Mouse (Mus musculus) forebrain, embryonic 16.5 days (tissue): ENCODE data around the gene Dnajc22. TPM values are rescaled to one million over a fixed set of nuclear protein-coding genes. Genes with fewer than 3 reads are reported as not detected.
A peak's percentile ranks its signal among the peaks of the same experiment; 100 is the strongest.

Experiments
- ATAC-seq: fragments of 200-750 bp; cut with Nextera tagmentation; 2 replicates; pipeline ENCODE4 v1.8.0; 2017; ENCODE audit warnings: mild to moderate bottlenecking, moderate library complexity
- H3K27ac ChIP-seq: fragments of 300-500 bp; sonication (generic); 2 replicates; pipeline ENCODE4 v1.5.1; 2014; ENCODE audit warnings: low read length, control low read depth
- H3K27me3 ChIP-seq: fragments of 300-500 bp; sonication (generic); replicated peaks from 2 replicates; pipeline ENCODE4 v1.6.1; 2014; ENCODE audit warnings: low read length; ENCODE audit not compliant: control insufficient read depth, insufficient read depth
- H3K36me3 ChIP-seq: fragments of 300-500 bp; sonication (generic); 2 replicates; pipeline ENCODE4 v1.6.1; 2014; ENCODE audit not compliant: control insufficient read depth, insufficient read depth
- H3K4me1 ChIP-seq: fragments of 300-500 bp; sonication (generic); replicated peaks from 2 replicates; pipeline ENCODE4 v1.6.1; 2014; ENCODE audit warnings: low read length; ENCODE audit not compliant: control insufficient read depth, insufficient read depth
- H3K4me2 ChIP-seq: fragments of 300-500 bp; sonication (generic); 2 replicates; pipeline ENCODE4 v1.6.1; 2014; ENCODE audit warnings: mild to moderate bottlenecking, low read length, control low read depth
- H3K4me3 ChIP-seq: fragments of 300-500 bp; sonication (generic); replicated peaks from 2 replicates; pipeline ENCODE4 v1.5.1; 2014; ENCODE audit warnings: mild to moderate bottlenecking, low read length, control low read depth
- H3K9ac ChIP-seq: fragments of 300-500 bp; sonication (generic); replicated peaks from 2 replicates; pipeline ENCODE4 v1.6.1; 2014; ENCODE audit warnings: low read depth, low read length, control low read depth
- H3K9me3 ChIP-seq: fragments of 300-500 bp; sonication (generic); 2 replicates; pipeline ENCODE4 v1.6.1; 2016; ENCODE audit warnings: low read length; ENCODE audit not compliant: control insufficient read depth
- WGBS: fragments of 180-500 bp; shearing (Covaris S2); extraction: QIAGEN DNeasy Blood & Tissue Kit; methylation state at CpG from one replicate; pipeline ENCODE4 v1.1.7; 2014; 5-methylcytosine and 5-hydroxymethylcytosine counted together
- polyA plus RNA-seq: library from polyadenylated mRNA; unstranded; fragments of >200 nt; fragmentation: Nextera tagmentation; extraction: Ambion mirVana; gene quantifications from 2 replicates; pipeline ENCODE4 v1.2.1, GENCODE M21; 2015

The Dnajc22 gene
- polyA plus RNA-seq, 1 experiment from 2014 or later: 0.27 TPM

GRCm38 (mm10) chr15:99095356-99095755 is 2.4 kb downstream of the Dnajc22 start:
- no peaks in the 10 kb centered on the region for H3K36me3 ChIP-seq
- peaks cover 49% of the 10 kb centered on the region for H3K4me1 ChIP-seq
- no peak overlapping the region for H3K4me2 ChIP-seq
- no peak for ATAC-seq
- no peaks in the 10 kb centered on the region for H3K9me3 ChIP-seq
- H3K27ac ChIP-seq: no peak overlapping the region
- H3K9ac ChIP-seq: no peak overlapping the region
- no peak overlapping the region for H3K4me3 ChIP-seq
- 21% methylated on average over 6 of the region's 6 CpGs for WGBS
- H3K27me3 ChIP-seq: peaks cover 23% of the 10 kb centered on the region

GRCm38 (mm10) chr15:99096061-99096793 is 3.3 kb downstream of the Dnajc22 start:
- Histone ChIP-seq H3K4me3 (peak overlapping the region; percentile 34), H3K27me3 (peaks cover 23% of the 10 kb centered on the region), H3K9me3 (no peaks in the 10 kb centered on the region), H3K9ac (peak overlapping the region; percentile 14; the same call in 1 of the 2 replicates), H3K36me3 (no peaks in the 10 kb centered on the region), H3K4me2 (peak overlapping the region; percentile 56), H3K27ac (no peak overlapping the region), H3K4me1 (peaks cover 49% of the 10 kb centered on the region)
- ATAC-seq: no peak
- 8% methylated on average over 24 of the region's 24 CpGs for WGBS

DNA sequence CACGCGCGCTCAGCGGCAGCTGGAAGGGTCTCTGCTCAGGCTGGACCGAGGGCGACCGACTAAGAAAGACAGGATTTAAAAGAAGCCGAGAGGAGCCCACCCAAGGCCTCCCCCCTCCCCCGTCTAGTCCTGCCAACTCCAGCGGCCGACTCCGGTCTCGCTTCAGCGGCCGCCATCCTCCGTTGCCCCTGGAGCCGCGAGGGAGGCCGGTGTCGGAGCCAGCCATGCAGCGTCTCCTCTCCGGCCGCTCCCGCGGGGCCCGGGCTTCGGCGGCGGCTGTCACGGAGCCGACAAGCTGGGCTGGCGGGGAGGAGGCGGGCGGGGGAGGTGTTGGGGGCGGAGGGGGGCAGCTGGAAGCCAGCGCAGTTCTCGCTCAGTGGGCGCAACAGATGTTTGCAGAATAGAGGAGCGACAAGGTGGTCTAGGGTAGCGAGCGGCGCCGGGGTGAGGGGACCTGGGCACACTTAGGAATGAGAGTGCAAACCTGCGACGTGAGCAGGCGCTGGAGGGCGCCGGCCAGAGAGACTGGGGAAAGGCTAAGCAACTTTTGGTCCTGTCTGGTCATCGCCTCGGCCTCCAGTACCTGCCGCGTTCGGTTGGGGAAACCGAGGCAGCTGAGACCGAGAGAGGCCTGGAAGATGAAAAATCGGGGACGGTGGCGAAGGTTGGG is 4.0 kb downstream of the Dnajc22 start:
- Histone ChIP-seq H3K36me3 (no peaks in the 10 kb centered on the region), H3K4me1 (peaks cover 49% of the 10 kb centered on the region), H3K27ac (no peak overlapping the region), H3K4me3 (peak overlapping the region; percentile 34), H3K9me3 (no peaks in the 10 kb centered on the region), H3K27me3 (peaks cover 23% of the 10 kb centered on the region), H3K4me2 (peak overlapping the region; percentile 56), H3K9ac (peak overlapping the region; percentile 14; the same call in 1 of the 2 replicates)
- WGBS: under 1% methylated on average over 49 of the region's 58 CpGs
- no peak for ATAC-seq

GRCm38 (mm10) chr15:99097840-99098492 is 5.0 kb downstream of the Dnajc22 start:
- Histone ChIP-seq H3K4me1 (peaks cover 49% of the 10 kb centered on the region), H3K36me3 (no peaks in the 10 kb centered on the region), H3K9me3 (no peaks in the 10 kb centered on the region), H3K9ac (peak overlapping the region; percentile 7; the same call in 1 of the 2 replicates), H3K27ac (no peak overlapping the region), H3K4me3 (peak overlapping the region; percentile 34), H3K4me2 (peak overlapping the region; percentile 56), H3K27me3 (peaks cover 23% of the 10 kb centered on the region)
- ATAC-seq: peak; percentile 38; the same call in 1 of the 2 replicates
- under 1% methylated on average over 39 of the region's 39 CpGs for WGBS

DNA sequence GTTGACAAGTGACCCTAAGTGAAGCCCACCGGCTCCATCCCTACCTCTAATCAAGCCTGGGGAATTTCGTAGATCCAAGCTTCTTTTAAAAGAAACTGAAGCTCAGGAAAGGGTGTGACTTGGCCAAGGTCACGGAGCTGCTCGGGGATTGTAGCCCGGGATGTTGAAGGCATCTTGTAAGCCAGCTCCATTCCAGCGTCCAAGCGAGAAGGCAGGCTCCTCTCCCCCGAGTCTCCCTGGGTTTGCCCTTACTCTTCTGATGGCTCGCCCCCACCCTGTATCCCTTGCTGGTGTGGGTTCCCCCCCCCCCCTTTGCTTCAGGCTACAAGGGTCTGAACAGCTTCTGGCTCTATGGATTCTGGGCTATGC is 5.5 kb downstream of the Dnajc22 start:
- Histone ChIP-seq H3K9ac (no peak overlapping the region), H3K4me1 (peaks cover 44% of the 10 kb centered on the region), H3K36me3 (no peaks in the 10 kb centered on the region), H3K9me3 (no peaks in the 10 kb centered on the region), H3K27me3 (peaks cover 23% of the 10 kb centered on the region), H3K27ac (no peak overlapping the region), H3K4me3 (peak overlapping the region; percentile 34), H3K4me2 (peak overlapping the region; percentile 56)
- ATAC-seq: no peak
- WGBS: under 1% methylated on average over 9 of the region's 9 CpGs

DNA sequence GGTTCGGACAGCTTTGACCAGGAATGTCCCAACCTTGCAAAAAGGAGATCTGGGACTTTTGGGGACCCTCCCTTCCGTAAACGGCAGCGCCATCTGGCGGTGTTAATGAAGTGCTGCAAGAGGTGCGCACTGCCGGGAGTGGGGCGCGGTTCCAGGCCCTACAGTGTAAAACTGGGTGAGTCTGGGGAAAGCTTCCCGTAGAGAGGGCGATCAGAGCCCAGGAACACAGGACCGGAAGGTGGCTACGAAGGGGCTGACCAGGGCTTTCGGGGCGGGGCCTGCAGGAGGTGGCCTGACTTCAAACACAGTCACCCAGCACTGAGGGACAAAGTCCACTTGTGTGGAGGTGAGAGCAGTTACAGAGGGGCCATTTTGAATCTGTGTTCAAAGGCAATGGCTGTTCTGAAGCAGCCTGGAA is 6.2 kb downstream of the Dnajc22 start:
- H3K27me3 ChIP-seq: peaks cover 23% of the 10 kb centered on the region
- peaks cover 38% of the 10 kb centered on the region for H3K4me1 ChIP-seq
- 0 out of 2 replicates have a peak overlapping the region, but pooled peaks have one; percentile 10 for H3K9ac ChIP-seq
- WGBS: under 1% methylated on average over 15 of the region's 15 CpGs
- H3K4me3 ChIP-seq: no peak overlapping the region
- ATAC-seq: 0 out of 2 replicates have a peak, but pooled peaks have one; percentile 15
- H3K4me2 ChIP-seq: peak overlapping the region; percentile 4; the same call in 1 of the 2 replicates
- no peaks in the 10 kb centered on the region for H3K9me3 ChIP-seq
- no peak overlapping the region for H3K27ac ChIP-seq
- no peaks in the 10 kb centered on the region for H3K36me3 ChIP-seq

- H3K4me1 ChIP-seq: peaks cover 34% of the 10 kb centered on the region
- H3K4me3 ChIP-seq: no peak overlapping the region
- 46% methylated on average over 3 of the region's 3 CpGs for WGBS
- no peak overlapping the region for H3K9ac ChIP-seq
- no peak overlapping the region for H3K4me2 ChIP-seq
- no peaks in the 10 kb centered on the region for H3K9me3 ChIP-seq
- no peak overlapping the region for H3K27ac ChIP-seq
- H3K36me3 ChIP-seq: no peaks in the 10 kb centered on the region
- peaks cover 23% of the 10 kb centered on the region for H3K27me3 ChIP-seq
- no peak for ATAC-seq
Observed at GRCm38 (mm10) chr15:99099984-99100383, 7.0 kb downstream of the Dnajc22 start.

DNA sequence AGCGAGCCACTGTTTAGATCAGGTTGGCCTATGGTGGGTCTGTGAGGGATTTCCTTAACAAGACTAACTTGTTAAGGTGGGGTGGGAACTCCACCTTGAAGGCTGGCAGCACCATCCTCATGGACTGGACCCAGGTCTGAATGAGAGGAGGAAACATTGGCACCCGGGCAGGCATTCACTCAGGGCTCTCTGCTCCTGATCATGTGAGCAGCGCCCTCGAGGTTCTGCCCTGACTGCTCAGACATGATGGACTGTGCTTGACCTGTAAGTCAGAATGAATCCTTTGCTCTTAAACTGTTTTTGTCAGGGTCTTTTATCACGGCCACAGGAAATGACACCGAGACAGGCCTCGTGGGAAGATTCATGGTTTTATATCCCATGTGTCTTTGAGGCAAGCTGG is 12.3 kb downstream of the Dnajc22 start:
- H3K4me3 ChIP-seq: no peak overlapping the region
- H3K4me1 ChIP-seq: no peaks in the 10 kb centered on the region
- H3K36me3 ChIP-seq: no peaks in the 10 kb centered on the region
- ATAC-seq: no peak
- H3K9me3 ChIP-seq: no peaks in the 10 kb centered on the region
- no peak overlapping the region for H3K27ac ChIP-seq
- 92% methylated on average over 7 of the region's 7 CpGs for WGBS
- H3K27me3 ChIP-seq: no peaks in the 10 kb centered on the region
- H3K9ac ChIP-seq: no peak overlapping the region
- no peak overlapping the region for H3K4me2 ChIP-seq

DNA sequence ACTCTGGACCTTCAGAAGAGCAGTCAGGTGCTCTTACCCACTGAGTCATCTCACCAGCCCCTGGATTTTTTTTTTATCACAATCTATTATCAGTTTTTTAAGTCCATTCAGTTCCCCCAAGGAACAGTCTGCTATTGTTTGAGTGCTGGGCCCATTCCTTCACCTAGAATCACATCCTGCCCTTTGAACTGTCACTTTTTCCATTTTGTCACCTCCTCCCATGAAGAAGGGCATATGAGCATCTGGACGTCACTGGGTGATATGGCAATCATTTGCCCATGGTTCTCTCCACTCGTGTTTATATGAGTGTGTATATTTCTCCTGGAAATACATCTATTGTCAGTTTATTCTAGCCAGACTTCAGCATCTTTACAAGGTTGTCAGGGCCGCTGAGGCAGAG is 14.9 kb downstream of the Dnajc22 start:
- H3K9me3 ChIP-seq: no peaks in the 10 kb centered on the region
- no peaks in the 10 kb centered on the region for H3K4me1 ChIP-seq
- H3K27ac ChIP-seq: no peak overlapping the region
- ATAC-seq: no peak
- no peak overlapping the region for H3K4me2 ChIP-seq
- no peaks in the 10 kb centered on the region for H3K27me3 ChIP-seq
- no peaks in the 10 kb centered on the region for H3K36me3 ChIP-seq
- H3K9ac ChIP-seq: no peak overlapping the region
- no peak overlapping the region for H3K4me3 ChIP-seq
- 83% methylated on average over 3 of the region's 3 CpGs for WGBS
